Mouse (Mus musculus): ENCODE measurements around the gene E030030I06Rik. TPM values are rescaled to one million over a fixed set of nuclear protein-coding genes. Genes with fewer than 3 reads are reported as not detected.
A peak's percentile ranks its signal among the peaks of the same experiment; 100 is the strongest.
"Not testable (repeated sequence)": the region's sequence is repeated elsewhere in the genome, so short reads cannot be mapped to it uniquely, and the experiment has no call there.

Gene E030030I06Rik
- polyA plus RNA-seq, 1 experiment from 2014 or later, result 36.3 TPM

- Histone ChIP-seq H3K27me3 (ENCODE audit: control insufficient read depth, insufficient read depth, low read length) (peaks cover 28% of the 10 kb centered on the region), H3K9me3 (ENCODE audit: control insufficient read depth, low read depth, low read length) (no peaks in the 10 kb centered on the region), H3K36me3 (ENCODE audit: control insufficient read depth, insufficient read depth, low read length) (no peaks in the 10 kb centered on the region), H3K4me3 (ENCODE audit: low read depth, low read length) (no peak overlapping the region), H3K4me1 (ENCODE audit: control insufficient read depth, insufficient read depth, low read length) (peaks cover 6% of the 10 kb centered on the region; the same call in 1 of the 2 replicates), H3K9ac (replicated peaks; ENCODE audit: low read depth, low read length) (no peak overlapping the region), H3K4me2 (replicated peaks; ENCODE audit: low read depth, low read length) (no peak overlapping the region), H3K27ac (ENCODE audit: low read length) (no peak overlapping the region)
- WGBS, result 39% methylated on average over 3 of the region's 3 CpGs
- ATAC-seq (ENCODE audit: insufficient number of reproducible peaks, insufficient read depth, low FRiP score, low read depth), result no peak
These were observed 6.1 kb upstream of the E030030I06Rik start for GRCm38 (mm10) chr10:22154871-22155799.

GRCm38 (mm10) chr10:22154127-22154526 lies 5.1 kb upstream of the E030030I06Rik start:
- not testable (repeated sequence) for H3K9ac ChIP-seq (replicated peaks; ENCODE audit: low read depth, low read length); H3K36me3 ChIP-seq (ENCODE audit: control insufficient read depth, insufficient read depth, low read length); H3K27ac ChIP-seq (ENCODE audit: low read length); H3K9me3 ChIP-seq (ENCODE audit: control insufficient read depth, low read depth, low read length); ATAC-seq (ENCODE audit: insufficient number of reproducible peaks, insufficient read depth, low FRiP score, low read depth); H3K4me1 ChIP-seq (ENCODE audit: control insufficient read depth, insufficient read depth, low read length)
- H3K4me2 ChIP-seq (replicated peaks; ENCODE audit: low read depth, low read length), result peak overlapping the region; percentile 47
- peak overlapping the region; percentile 17; the same call in 1 of the 2 replicates for H3K4me3 ChIP-seq (ENCODE audit: low read depth, low read length)
- H3K27me3 ChIP-seq (ENCODE audit: control insufficient read depth, insufficient read depth, low read length), result peaks cover 25% of the 10 kb centered on the region
- under 1% methylated on average over 38 of the region's 38 CpGs for WGBS

DNA sequence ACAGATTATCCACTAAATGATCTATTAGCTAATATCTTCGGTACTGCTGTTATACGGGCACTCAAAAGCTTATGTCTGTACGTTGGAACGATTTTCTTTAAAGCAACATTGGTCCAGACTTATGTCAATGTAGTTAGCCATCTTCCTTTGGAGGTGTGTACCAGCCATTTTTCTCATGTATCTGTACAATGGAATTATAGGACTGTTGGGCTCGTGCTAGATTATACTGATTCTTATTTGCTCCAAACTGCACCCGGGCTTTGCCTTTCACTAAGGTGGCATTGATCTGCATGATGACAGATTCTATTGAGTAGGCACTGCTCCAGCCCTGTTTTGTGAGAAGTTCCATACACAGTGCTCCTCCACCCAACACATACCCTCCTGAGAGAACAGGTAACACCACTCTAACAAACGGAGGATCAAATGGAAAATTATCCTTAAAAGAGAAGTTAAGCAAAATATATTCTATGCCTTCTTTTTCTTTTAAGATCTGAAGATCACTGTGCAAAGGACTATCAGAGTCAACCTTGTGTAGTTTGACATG lies 4.1 kb upstream of the E030030I06Rik start:
- not testable (repeated sequence) for H3K36me3 ChIP-seq (ENCODE audit: control insufficient read depth, insufficient read depth, low read length); H3K27ac ChIP-seq (ENCODE audit: low read length); H3K9me3 ChIP-seq (ENCODE audit: control insufficient read depth, low read depth, low read length); ATAC-seq (ENCODE audit: insufficient number of reproducible peaks, insufficient read depth, low FRiP score, low read depth); H3K4me3 ChIP-seq (ENCODE audit: low read depth, low read length); H3K4me2 ChIP-seq (replicated peaks; ENCODE audit: low read depth, low read length); H3K4me1 ChIP-seq (ENCODE audit: control insufficient read depth, insufficient read depth, low read length); H3K9ac ChIP-seq (replicated peaks; ENCODE audit: low read depth, low read length)
- H3K27me3 ChIP-seq (ENCODE audit: control insufficient read depth, insufficient read depth, low read length), result peaks cover 25% of the 10 kb centered on the region
- WGBS, result 6% methylated on average over 6 of the region's 7 CpGs

DNA sequence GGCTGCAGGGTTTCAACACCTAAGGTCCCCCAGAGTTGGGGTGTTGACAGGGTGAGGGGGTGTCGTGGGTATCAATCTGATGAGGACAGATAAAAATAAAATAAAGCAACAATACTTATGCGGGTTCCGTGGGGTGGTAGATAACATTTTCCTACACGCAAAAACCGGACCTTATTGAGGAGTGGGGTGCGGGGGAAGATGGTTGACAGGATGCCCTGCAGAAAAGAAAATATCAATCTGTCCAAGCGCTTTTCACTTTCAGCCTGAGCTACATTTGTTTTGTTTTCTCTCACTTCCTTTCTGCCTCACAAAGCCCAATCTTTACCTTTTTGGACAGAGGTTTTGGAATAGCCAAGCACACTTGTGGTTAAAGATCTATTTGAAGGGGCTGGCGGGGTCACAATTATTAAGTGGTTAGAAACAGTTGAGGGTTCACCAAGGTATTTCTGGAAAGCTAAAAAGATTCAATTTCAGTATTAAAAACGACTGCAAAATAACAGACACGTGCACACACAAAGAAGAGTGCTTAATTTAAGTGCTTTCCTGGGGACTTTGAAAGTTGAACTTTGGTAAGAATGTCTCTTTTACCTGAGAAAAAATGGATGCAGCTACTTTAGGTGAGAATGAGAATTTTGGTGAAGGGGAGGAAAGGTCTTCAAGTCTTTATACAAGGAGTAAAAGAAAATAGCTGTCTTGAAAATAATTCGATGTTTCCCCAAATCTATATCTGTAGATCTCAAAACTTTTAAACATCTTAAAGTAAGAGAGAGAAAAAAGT lies 3.0 kb upstream of the E030030I06Rik start:
- not testable (repeated sequence) for ATAC-seq (ENCODE audit: insufficient number of reproducible peaks, insufficient read depth, low FRiP score, low read depth); H3K9me3 ChIP-seq (ENCODE audit: control insufficient read depth, low read depth, low read length); H3K4me1 ChIP-seq (ENCODE audit: control insufficient read depth, insufficient read depth, low read length); H3K9ac ChIP-seq (replicated peaks; ENCODE audit: low read depth, low read length); H3K27ac ChIP-seq (ENCODE audit: low read length); H3K36me3 ChIP-seq (ENCODE audit: control insufficient read depth, insufficient read depth, low read length); H3K4me2 ChIP-seq (replicated peaks; ENCODE audit: low read depth, low read length)
- peaks cover 25% of the 10 kb centered on the region for H3K27me3 ChIP-seq (ENCODE audit: control insufficient read depth, insufficient read depth, low read length)
- 0 out of 2 replicates have a peak overlapping the region, but pooled peaks have one; percentile 3 for H3K4me3 ChIP-seq (ENCODE audit: low read depth, low read length)
- 5% methylated on average over 11 of the region's 11 CpGs for WGBS

GRCm38 (mm10) chr10:22151056-22151862 lies 2.2 kb upstream of the E030030I06Rik start:
- peaks cover 18% of the 10 kb centered on the region for H3K27me3 ChIP-seq (ENCODE audit: control insufficient read depth, insufficient read depth, low read length)
- under 1% methylated on average over 54 of the region's 55 CpGs for WGBS
- ATAC-seq (ENCODE audit: insufficient number of reproducible peaks, insufficient read depth, low FRiP score, low read depth), result not testable (repeated sequence)

DNA sequence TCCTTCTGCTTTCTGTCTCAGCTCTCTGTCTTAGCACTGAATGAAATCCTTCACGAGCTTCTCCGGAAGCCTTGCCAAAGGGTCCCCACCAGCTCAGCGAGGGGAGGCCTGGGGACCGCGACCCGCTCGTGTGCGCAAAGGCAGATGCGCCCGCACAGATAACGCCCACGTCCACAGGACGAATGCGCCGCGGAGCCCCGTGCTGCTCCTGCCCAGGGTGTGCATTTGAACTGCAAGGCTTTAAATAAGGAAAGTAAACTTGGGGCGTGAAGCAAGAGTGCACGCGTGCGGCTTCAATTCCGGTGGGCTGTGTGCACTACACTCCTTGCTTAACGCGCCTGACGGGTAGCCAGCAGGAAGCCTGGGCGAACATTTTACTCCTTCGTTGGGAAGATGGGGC lies 1.5 kb upstream of the E030030I06Rik start:
- WGBS, result under 1% methylated on average over 27 of the region's 27 CpGs

More at GRCm38 (mm10) chr10:22151056-22151862, 2.2 kb upstream of the E030030I06Rik start:
- Histone ChIP-seq H3K4me2 (replicated peaks; ENCODE audit: low read depth, low read length) (peak overlapping the region; percentile 97), H3K4me3 (ENCODE audit: low read depth, low read length) (0 out of 2 replicates have a peak overlapping the region, but pooled peaks have one; percentile 61)
- H3K36me3 ChIP-seq (ENCODE audit: control insufficient read depth, insufficient read depth, low read length); H3K9ac ChIP-seq (replicated peaks; ENCODE audit: low read depth, low read length); H3K27ac ChIP-seq (ENCODE audit: low read length); H3K9me3 ChIP-seq (ENCODE audit: control insufficient read depth, low read depth, low read length); H3K4me1 ChIP-seq (ENCODE audit: control insufficient read depth, insufficient read depth, low read length): not testable (repeated sequence)

DNA sequence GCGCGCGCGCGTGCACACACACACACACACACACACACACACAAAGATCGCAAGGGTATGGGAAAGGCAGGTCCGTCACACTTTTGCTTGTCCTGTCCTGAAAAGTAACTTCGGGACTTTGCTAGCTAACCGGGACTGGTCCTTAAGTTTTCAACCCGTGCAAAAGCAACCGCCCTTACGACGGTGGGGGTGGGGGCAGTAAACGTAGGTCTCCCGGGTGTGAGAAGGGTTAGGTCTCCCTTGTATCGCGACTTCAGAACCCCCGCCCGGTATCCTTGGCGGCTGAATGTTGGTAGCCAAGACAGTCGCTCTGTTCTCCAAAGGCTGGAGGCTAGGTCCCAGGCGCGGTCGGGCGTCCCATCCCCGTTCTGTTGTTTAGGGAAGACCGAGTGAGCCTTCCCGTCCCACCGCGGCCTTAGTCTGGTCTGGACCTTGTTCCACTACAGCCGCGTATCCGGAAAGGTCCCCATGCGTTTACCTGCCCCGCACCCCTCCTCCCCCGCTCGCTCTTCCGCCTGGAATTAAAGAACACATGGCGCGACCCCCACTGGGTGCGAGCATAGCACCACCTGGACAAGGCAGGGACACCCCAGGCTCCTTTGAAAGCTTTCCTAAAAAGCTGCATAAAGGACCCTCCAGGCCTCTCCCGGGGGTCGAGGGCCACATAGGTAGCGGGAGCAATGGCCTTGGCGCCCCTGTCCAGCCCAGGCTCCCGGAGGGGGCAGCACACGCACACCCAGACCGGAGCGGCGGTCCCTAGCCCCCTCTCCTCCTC lies 808 bp upstream of the E030030I06Rik start:
- no peaks in the 10 kb centered on the region for H3K9me3 ChIP-seq (ENCODE audit: control insufficient read depth, low read depth, low read length)
- H3K27me3 ChIP-seq (ENCODE audit: control insufficient read depth, insufficient read depth, low read length), result 0 out of 2 replicates have a peak, but pooled peaks cover 6% of the 10 kb centered on the region
- H3K27ac ChIP-seq (ENCODE audit: low read length), result no peak overlapping the region
- H3K9ac ChIP-seq (replicated peaks; ENCODE audit: low read depth, low read length), result no peak overlapping the region
- H3K4me3 ChIP-seq (ENCODE audit: low read depth, low read length), result peak overlapping the region; percentile 61
- H3K4me1 ChIP-seq (ENCODE audit: control insufficient read depth, insufficient read depth, low read length), result peaks cover 8% of the 10 kb centered on the region; the same call in 1 of the 2 replicates
- H3K4me2 ChIP-seq (replicated peaks; ENCODE audit: low read depth, low read length), result peak overlapping the region; percentile 97
- no peak for ATAC-seq (ENCODE audit: insufficient number of reproducible peaks, insufficient read depth, low FRiP score, low read depth)
- H3K36me3 ChIP-seq (ENCODE audit: control insufficient read depth, insufficient read depth, low read length), result no peaks in the 10 kb centered on the region
- under 1% methylated on average over 50 of the region's 50 CpGs for WGBS

More for the DNA sequence above, 1.5 kb upstream of the E030030I06Rik start:
- Histone ChIP-seq H3K4me3 (ENCODE audit: low read depth, low read length) (peak overlapping the region; percentile 61), H3K4me1 (ENCODE audit: control insufficient read depth, insufficient read depth, low read length) (peaks cover 8% of the 10 kb centered on the region; the same call in 1 of the 2 replicates), H3K9ac (replicated peaks; ENCODE audit: low read depth, low read length) (no peak overlapping the region), H3K4me2 (replicated peaks; ENCODE audit: low read depth, low read length) (peak overlapping the region; percentile 97), H3K9me3 (ENCODE audit: control insufficient read depth, low read depth, low read length) (no peaks in the 10 kb centered on the region), H3K27ac (ENCODE audit: low read length) (no peak overlapping the region), H3K36me3 (ENCODE audit: control insufficient read depth, insufficient read depth, low read length) (no peaks in the 10 kb centered on the region), H3K27me3 (ENCODE audit: control insufficient read depth, insufficient read depth, low read length) (peaks cover 13% of the 10 kb centered on the region)
- ATAC-seq (ENCODE audit: insufficient number of reproducible peaks, insufficient read depth, low FRiP score, low read depth), result no peak

Measured in stomach, embryonic 14.5 days (tissue).